ENCODE assay signal across 12 mouse cellular contexts in genomic region chr12:116598123-116599005, GRCm38 (mm10).
DNase-seq lines count a peak whose midpoint lies in the region; ATAC-seq and TF ChIP-seq lines count a peak whose summit lies in the region.
"Had no signal": no experiment of that assay in that cellular context is flagged by ENCODE, and none has a peak within 500 bp of the region (broad histone marks: within the 10 kb centered on the region; RNA-seq: fewer than 3 reads in every experiment).

No protein-coding gene starts in this region.

- H3K9me3 ChIP-seq in forebrain, embryonic 15.5 days = no peaks in the 10 kb centered on the region
- H3K9me3 ChIP-seq in forebrain, embryonic 10.5 days = no peaks in the 10 kb centered on the region
- H3K9me3 ChIP-seq in hindbrain, embryonic 15.5 days = no peaks in the 10 kb centered on the region
- H3K9me3 ChIP-seq in lung, postnatal 0 days (ENCODE audit: low read length) = no peaks in the 10 kb centered on the region
- H3K9me3 ChIP-seq: heart, embryonic 10.5 days; kidney, embryonic 15.5 days had no signal

- H3K27me3 ChIP-seq in forebrain, embryonic 15.5 days = no peaks in the 10 kb centered on the region
- no peaks in the 10 kb centered on the region for H3K27me3 ChIP-seq in forebrain, embryonic 10.5 days (ENCODE audit: poor library complexity, severe bottlenecking)
- H3K27me3 ChIP-seq in hindbrain, embryonic 15.5 days = no peaks in the 10 kb centered on the region
- no peaks in the 10 kb centered on the region for H3K27me3 ChIP-seq in lung, postnatal 0 days (replicated peaks; ENCODE audit: insufficient read depth, low read length)
- H3K27me3 ChIP-seq: kidney, embryonic 15.5 days had no signal

- no peak overlapping the region for H3K4me2 ChIP-seq in forebrain, embryonic 15.5 days (replicated peaks)
- no peak overlapping the region for H3K4me2 ChIP-seq in hindbrain, embryonic 15.5 days
- H3K4me2 ChIP-seq in lung, postnatal 0 days (replicated peaks; ENCODE audit: low read depth, low read length) = no peak overlapping the region
- H3K4me2 ChIP-seq: kidney, embryonic 15.5 days had no signal

- ATAC-seq in forebrain, embryonic 15.5 days (replicated peaks) = peak; percentile 20
- ATAC-seq in hindbrain, embryonic 15.5 days (ENCODE audit: low FRiP score, low read depth) = peak; percentile 13; the same call in 1 of the 2 replicates
- no peak for ATAC-seq in lung, postnatal 0 days

- DNase-seq in forebrain, embryonic 10.5 days (ENCODE audit: extremely low spot score, low spot score) = no peak
- DNase-seq in left cerebral cortex, postnatal 36 days (ENCODE audit: low spot score in 2 of 2) = peak; percentile 42 to 54
- no peak for DNase-seq in left cerebral cortex, adult 8-10 months (ENCODE audit: low spot score in 2 of 2)
- DNase-seq in right cerebral cortex, postnatal 14 days = peak; percentile 42
- DNase-seq in gastrocnemius, postnatal 14 days = no peak
- DNase-seq in lung, postnatal 0 days (ENCODE audit: low spot score) = no peak
- DNase-seq: adrenal gland, adult 8-10 months; spleen, adult 18-20 months had no signal

- intact Hi-C loops in left cerebral cortex, postnatal 36 days (cut with DNase I) = no loop called here
- intact Hi-C loops in gastrocnemius, postnatal 14 days (cut with DNase I; ENCODE audit: low total_unique reads) = no loop called here

- TF ChIP-seq EP300 in lung, postnatal 0 days (IDR thresholded peaks at IDR 0.05) = no peak

- H3K27ac ChIP-seq in forebrain, embryonic 15.5 days (replicated peaks) = peak overlapping the region; percentile 67
- no peak overlapping the region for H3K27ac ChIP-seq in forebrain, embryonic 10.5 days
- H3K27ac ChIP-seq in hindbrain, embryonic 15.5 days (replicated peaks) = peak overlapping the region; percentile 81
- no peak overlapping the region for H3K27ac ChIP-seq in lung, postnatal 0 days (ENCODE audit: low read length)
- H3K27ac ChIP-seq: heart, embryonic 10.5 days; kidney, embryonic 15.5 days had no signal

- no peak for TF ChIP-seq CTCF in lung, postnatal 0 days (IDR thresholded peaks at IDR 0.05)

- WGBS in forebrain, embryonic 15.5 days = 60% methylated on average over 8 of the region's 8 CpGs
- 87% methylated on average over 8 of the region's 8 CpGs for WGBS in forebrain, embryonic 10.5 days
- WGBS in hindbrain, embryonic 15.5 days = 58% methylated on average over 8 of the region's 8 CpGs
- 68% methylated on average over 8 of the region's 8 CpGs for WGBS in lung, postnatal 0 days

- no peaks in the 10 kb centered on the region for H3K36me3 ChIP-seq in forebrain, embryonic 15.5 days
- H3K36me3 ChIP-seq in forebrain, embryonic 10.5 days (replicated peaks) = no peaks in the 10 kb centered on the region
- H3K36me3 ChIP-seq in hindbrain, embryonic 15.5 days = no peaks in the 10 kb centered on the region
- no peaks in the 10 kb centered on the region for H3K36me3 ChIP-seq in lung, postnatal 0 days (ENCODE audit: insufficient read depth, low read length)
- H3K36me3 ChIP-seq: heart, embryonic 10.5 days; kidney, embryonic 15.5 days had no signal

- H3K9ac ChIP-seq in forebrain, embryonic 15.5 days (replicated peaks) = no peak overlapping the region
- no peak overlapping the region for H3K9ac ChIP-seq in hindbrain, embryonic 15.5 days
- no peak overlapping the region for H3K9ac ChIP-seq in lung, postnatal 0 days (replicated peaks; ENCODE audit: low read depth)
- H3K9ac ChIP-seq: kidney, embryonic 15.5 days had no signal

- no peak overlapping the region for H3K4me3 ChIP-seq in forebrain, embryonic 15.5 days
- no peak overlapping the region for H3K4me3 ChIP-seq in forebrain, embryonic 10.5 days
- no peak overlapping the region for H3K4me3 ChIP-seq in hindbrain, embryonic 15.5 days
- H3K4me3 ChIP-seq in lung, postnatal 0 days (ENCODE audit: low read depth, low read length) = no peak overlapping the region
- H3K4me3 ChIP-seq: heart, embryonic 10.5 days; kidney, embryonic 15.5 days had no signal

- peaks cover 30% of the 10 kb centered on the region for H3K4me1 ChIP-seq in forebrain, embryonic 15.5 days
- peaks cover 14% of the 10 kb centered on the region for H3K4me1 ChIP-seq in forebrain, embryonic 10.5 days
- H3K4me1 ChIP-seq in hindbrain, embryonic 15.5 days (replicated peaks) = peaks cover 39% of the 10 kb centered on the region
- H3K4me1 ChIP-seq in lung, postnatal 0 days (ENCODE audit: insufficient read depth, low read depth, low read length) = no peaks in the 10 kb centered on the region
- H3K4me1 ChIP-seq: heart, embryonic 10.5 days; kidney, embryonic 15.5 days had no signal

Comparison
In these comparisons a context has a peak if more than half of its experiments do, and no peak if none do; other contexts are left out.
1. H3K27ac ChIP-seq: peak in forebrain, embryonic 15.5 days (single experiment) and hindbrain, embryonic 15.5 days (single experiment); none in forebrain, embryonic 10.5 days (single experiment) and lung, postnatal 0 days (single experiment).
2. DNase-seq: peak in left cerebral cortex, postnatal 36 days (2 of 2) and right cerebral cortex, postnatal 14 days (single experiment); none in forebrain, embryonic 10.5 days (single experiment), left cerebral cortex, adult 8-10 months (0 of 2), gastrocnemius, postnatal 14 days (single experiment) and lung, postnatal 0 days (single experiment).